Mouse (Mus musculus) common myeloid progenitor, adult 5-6 weeks (primary cell): Measurements from ENCODE around the gene Tnfsf8. TPM values are rescaled to one million over a fixed set of nuclear protein-coding genes. Genes with fewer than 3 reads are reported as not detected.

Experiments used
- ATAC-seq: replicated peaks from 2 replicates; pipeline ENCODE4 v1.8.0; 2016; ENCODE audit warnings: low read depth, mild to moderate bottlenecking, moderate TSS enrichment, inconsistent platforms; ENCODE audit not compliant: poor library complexity, severe bottlenecking
- total RNA-seq: library from RNA; stranded (forward); fragments of 200-1000, 187-1606 nt; gene quantifications from 2 replicates; pipeline ENCODE4 v1.2.3, GENCODE M21; 2017

Gene Tnfsf8
- total RNA-seq, 1 experiment from 2014 or later, result 1.1 TPM

- ATAC-seq, result no peak
Observed at GRCm38 (mm10) chr4:63845760-63846159, 15.4 kb downstream of the Tnfsf8 start.

GRCm38 (mm10) chr4:63843924-63844323 lies 17.2 kb downstream of the Tnfsf8 start:
- no peak for ATAC-seq

DNA sequence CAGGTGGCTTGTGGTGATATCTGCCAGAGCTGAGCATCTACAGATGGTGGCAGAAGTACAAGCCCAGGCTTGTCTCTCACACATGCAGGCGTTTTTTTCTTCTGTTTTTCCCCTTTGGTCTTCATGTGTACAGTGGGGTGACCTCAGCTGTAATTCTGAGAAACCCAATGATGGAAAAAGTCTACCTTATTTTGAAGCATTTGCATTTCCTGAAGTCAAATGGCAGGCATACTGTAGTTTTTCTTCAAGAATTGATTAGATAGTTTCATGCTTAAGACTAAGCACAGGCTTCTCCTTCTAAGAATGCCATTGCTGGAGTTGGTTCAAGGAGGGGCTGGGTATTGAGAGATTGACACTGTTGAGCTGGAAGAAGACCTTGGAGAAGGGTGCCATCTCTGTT lies 18.9 kb downstream of the Tnfsf8 start:
- ATAC-seq, result no peak

DNA sequence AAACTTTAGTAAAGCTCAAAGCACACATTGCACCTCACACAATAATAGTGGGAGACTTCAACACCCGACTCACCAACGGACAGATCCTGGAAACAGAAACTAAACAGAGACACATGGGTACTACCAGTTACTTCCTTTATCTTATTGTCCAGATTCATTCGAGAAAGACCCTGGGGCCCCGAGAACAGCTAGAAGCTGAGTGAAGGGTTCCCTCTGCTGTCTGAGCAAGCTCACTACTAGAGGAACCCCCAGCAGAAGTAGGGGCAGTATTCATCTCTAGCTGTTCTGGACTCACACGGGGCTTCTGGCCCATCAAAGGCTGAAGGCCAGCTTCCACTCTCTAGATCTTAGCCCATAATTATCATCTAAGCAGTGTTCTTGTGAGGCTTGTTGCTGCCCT lies 20.7 kb downstream of the Tnfsf8 start:
- peak; percentile 100 for ATAC-seq

GRCm38 (mm10) chr4:63823136-63823535 lies 38.0 kb downstream of the Tnfsf8 start:
- ATAC-seq, result peak; percentile 96

DNA sequence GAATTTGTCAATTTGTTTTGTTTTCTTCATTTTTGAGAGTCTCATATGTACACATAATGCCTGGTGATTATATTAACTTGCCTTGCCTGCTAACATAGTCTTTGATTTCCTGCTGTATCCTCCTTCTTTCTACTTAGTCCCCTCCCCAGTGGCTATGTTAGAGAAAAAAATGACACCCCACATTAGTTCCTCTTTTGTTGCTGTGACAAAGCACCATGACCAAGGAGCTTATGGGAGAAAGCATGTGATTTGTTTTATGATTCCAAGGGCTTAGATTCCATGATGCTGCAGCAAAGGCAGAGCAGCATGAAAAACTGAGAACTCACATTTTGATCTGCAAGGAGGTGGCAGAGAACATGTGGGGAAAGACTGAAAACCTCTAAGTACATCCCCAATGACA lies 43.6 kb downstream of the Tnfsf8 start:
- peak; percentile 77 for ATAC-seq

- peak; percentile 94 for ATAC-seq
Observed at GRCm38 (mm10) chr4:63815668-63816067, 45.5 kb downstream of the Tnfsf8 start.

GRCm38 (mm10) chr4:63798083-63798482 lies 63.1 kb downstream of the Tnfsf8 start:
- ATAC-seq, result no peak

DNA sequence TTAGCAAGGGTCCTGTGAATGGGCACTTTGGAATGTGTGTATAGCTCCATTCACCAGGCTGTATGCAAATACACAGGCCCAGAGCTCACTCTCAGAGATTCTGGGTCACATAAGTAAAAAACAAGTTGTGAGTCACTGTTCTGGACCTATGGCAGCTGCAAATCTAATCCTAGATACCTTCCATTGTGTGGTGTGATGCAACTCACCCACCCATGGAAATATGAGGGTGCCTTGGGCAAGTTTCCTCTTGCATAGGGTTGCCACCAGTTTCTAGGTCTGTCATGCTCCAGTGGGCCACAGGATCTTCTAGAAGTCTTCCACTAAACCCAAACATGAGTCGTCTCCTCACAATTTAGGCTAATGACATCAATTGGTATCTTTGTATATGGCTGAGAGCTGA lies 64.6 kb downstream of the Tnfsf8 start:
- ATAC-seq, result no peak

- ATAC-seq, result no peak
Observed at GRCm38 (mm10) chr4:63792328-63792727, 68.8 kb downstream of the Tnfsf8 start.

DNA sequence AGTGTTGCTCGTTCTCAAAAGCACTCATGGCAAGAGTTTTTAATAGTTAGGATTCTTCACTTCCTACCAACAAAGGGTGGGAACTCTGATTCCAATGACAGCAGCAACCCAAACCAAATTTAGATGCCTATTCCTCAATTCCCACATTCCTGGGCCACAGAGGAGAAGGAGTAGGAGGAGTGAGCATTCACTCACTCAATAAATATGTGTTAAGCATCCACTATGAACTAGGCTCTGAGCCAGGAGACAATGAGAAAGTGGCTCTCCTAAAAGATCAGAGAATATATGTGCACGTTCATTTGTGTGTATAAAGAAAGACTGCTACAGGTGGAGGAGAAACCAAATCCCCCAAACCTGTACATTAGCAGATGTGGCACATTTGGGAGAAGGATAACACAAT lies 75.7 kb downstream of the Tnfsf8 start:
- ATAC-seq, result no peak

DNA sequence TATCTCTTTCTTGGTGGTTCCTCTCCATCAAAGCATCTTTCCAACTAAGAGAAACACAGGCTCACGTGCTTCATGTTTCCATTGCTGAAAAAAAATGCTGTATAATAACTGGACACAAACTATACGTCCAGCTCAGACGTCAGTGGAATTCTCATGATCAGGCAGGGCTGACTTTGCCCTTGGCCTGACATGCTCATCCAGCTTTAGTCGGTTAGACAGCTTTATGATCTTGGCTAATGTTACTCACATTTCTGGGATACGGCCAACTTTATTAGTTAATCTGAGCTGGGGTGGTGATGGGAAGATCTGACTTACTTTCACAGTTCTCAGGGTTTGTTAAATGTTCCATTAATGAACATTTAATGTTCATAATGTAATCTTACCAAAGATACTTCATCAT lies 77.3 kb downstream of the Tnfsf8 start:
- ATAC-seq, result no peak

- ATAC-seq, result peak; percentile 66
Observed at GRCm38 (mm10) chr4:63782970-63783613, 78.1 kb downstream of the Tnfsf8 start.

Other genes starting within 250 kb of the Tnfsf8 start
- gene Tex48, start 238.9 kb downstream of the Tnfsf8 start, total RNA-seq, result not detected in 2 replicates
- gene Gm11214, start 198.0 kb downstream of the Tnfsf8 start, total RNA-seq, result not detected in 2 replicates
- gene Tnfsf15, start 116.2 kb downstream of the Tnfsf8 start, total RNA-seq, result not detected in 2 replicates
- 0.05 TPM in 2 replicates for gene Tnc, start 185.7 kb upstream of the Tnfsf8 start, total RNA-seq